Mouse (Mus musculus): ENCODE results near the gene Ston2.
"Not testable (repeated sequence)": the region's sequence is repeated elsewhere in the genome, so short reads cannot be mapped to it uniquely, and the experiment has no call there.

The Ston2 gene

DNA sequence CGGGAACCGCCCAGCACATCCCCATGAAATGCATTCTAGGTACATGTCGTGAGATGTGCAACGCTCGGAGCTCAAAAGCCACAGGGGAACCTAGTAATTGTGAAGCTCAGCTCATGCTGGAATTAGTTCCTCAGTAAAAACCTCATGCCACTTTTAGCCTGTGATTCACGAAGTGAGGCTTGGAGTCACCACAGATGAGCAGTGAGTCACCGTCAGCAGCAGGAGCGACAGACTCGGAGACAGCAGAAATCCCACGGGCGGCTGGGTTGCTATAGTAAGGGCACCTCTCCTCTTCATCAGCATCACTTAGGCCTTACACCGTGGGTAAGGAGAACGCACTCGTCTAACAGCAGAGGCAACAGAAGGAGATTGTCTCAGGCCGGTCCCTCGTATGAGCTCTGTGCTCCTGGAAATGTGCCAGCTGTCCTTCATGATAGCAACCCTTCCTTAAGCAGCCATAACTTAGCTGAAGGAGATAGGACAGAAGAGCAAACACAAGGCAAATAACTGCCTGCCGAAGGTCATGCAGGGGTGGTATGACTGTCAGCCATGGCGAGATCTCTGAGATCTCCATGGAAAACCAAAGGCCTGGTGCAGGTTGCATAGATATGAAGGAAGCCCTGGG, 39.8 kb downstream of the Ston2 start:
- no peak for DNase-seq

GRCm38 (mm10) chr12:91746839-91747238, 41.3 kb downstream of the Ston2 start:
- DNase-seq: not testable (repeated sequence)

- peak; percentile 53 for DNase-seq
Measured at GRCm38 (mm10) chr12:91745758-91746290, 42.4 kb downstream of the Ston2 start.

DNA sequence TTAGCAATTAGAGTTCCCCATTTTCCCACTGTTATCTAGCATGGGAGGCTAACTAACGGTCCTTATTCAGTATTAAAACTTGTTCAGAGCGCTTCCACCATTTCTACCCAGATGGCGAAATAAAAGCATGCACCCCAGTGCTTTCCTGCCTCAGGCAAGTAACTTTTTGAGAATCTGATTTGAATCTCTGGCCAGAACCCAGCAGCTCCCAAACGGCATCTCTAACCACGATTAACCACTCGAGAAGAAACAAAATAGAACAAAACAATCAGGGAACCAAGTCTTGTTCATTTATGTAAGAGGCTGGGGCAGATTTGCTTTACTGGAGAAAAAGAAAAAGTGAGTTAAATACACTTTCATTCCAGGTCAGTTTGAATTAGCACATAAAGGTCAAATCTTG, 44.1 kb downstream of the Ston2 start:
- DNase-seq: no peak

DNA sequence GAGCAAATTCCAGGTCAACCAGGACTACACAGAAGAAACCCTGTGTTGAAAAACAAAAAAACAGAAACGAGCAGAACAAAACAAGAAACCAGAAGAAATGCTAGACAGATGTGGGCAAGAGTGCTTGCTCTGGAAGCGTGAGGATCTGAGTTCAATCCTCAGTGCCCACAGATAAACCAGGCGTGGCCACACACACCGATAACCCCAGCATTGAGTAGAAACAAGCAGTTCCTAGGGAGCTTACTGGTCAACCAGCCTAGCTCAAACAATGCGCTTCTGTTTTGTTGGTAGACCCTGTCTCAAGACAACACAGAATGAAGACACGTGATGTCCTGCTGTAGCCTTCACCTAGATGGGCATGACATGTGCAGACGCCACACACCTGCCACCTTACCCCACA, 45.3 kb downstream of the Ston2 start:
- no peak for DNase-seq

GRCm38 (mm10) chr12:91738381-91738780, 49.8 kb downstream of the Ston2 start:
- no peak for DNase-seq

- no peak for DNase-seq
Measured at GRCm38 (mm10) chr12:91736221-91736980, 51.8 kb downstream of the Ston2 start.

DNA sequence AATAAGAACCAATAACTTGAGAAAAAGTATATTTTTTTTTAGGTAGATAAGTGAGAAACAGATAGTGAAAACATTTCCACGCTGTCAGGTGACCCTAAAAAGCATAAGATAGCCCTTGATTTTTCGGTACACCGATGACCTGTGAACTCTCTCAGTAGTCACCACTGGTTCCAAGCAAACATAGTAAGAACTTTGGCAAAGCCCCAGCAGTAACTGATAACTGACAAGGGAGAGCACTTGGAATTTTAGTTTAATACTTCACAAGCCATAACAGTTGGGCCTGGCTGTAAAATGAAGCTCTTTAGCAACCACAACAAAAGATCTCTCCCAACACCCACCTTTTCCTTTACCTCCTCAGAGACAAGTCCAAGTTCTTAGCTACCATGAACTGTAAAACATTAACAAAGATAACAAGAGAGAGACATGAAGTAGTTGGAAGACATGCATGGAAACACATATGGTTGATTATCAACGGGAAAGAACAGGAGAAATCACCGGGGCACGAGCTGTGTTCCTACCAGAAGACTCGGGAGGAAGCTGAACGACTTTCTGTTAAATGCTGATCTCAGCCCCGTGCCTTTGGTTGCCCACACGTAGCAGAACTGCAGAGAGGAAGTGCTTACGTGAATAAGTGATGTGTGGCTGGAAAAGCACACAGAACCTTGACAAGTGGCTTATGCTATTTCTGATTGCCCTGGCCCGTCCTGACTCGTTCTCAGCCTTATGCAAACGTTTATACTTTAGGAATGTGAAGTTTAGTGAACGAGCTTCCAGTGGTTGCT, 53.8 kb downstream of the Ston2 start:
- peak; percentile 55 for DNase-seq

GRCm38 (mm10) chr12:91732729-91733448, 55.3 kb downstream of the Ston2 start:
- no peak for DNase-seq

- no peak for DNase-seq
Measured at GRCm38 (mm10) chr12:91726202-91726601, 62.0 kb downstream of the Ston2 start.

DNA sequence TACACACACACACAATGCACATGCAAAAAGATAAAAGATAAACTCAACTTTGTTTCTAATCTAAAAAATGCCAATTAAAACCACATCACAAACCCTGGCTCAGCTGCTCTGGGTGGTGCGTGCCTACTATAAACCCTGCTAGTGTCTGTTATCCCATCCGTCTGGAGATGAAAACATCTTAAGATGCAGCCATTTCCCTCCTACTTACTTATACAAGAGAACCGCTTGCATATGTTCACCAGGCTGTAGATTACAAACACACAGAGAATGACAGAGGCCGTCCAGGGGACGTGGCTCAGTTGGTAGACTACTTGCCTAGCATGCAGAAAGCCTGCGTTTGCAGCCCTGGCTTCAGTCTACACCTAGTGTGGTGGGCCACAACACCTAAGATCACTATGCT, 64.3 kb downstream of the Ston2 start:
- no peak for DNase-seq

DNA sequence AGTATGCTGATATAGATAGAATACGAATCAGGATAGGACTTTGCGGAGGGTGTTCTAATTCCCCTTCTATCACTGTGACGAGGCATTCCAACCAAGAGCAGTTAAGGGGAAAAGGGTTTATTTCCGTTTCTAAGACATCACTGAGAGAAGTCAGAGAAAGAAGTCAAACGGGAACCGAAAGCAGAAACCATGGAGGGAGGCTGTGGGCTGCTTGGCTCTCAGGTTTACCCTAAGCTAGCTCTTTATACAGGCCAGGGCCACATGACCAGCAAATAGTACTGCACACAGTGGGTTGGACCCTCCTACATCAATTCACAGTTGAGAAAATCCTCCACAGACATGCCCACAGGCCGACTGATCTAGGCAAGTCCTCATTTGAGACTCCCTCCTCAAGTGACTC, 69.1 kb downstream of the Ston2 start:
- no peak for DNase-seq

GRCm38 (mm10) chr12:91715686-91716085, 72.5 kb downstream of the Ston2 start:
- DNase-seq: no peak

DNA sequence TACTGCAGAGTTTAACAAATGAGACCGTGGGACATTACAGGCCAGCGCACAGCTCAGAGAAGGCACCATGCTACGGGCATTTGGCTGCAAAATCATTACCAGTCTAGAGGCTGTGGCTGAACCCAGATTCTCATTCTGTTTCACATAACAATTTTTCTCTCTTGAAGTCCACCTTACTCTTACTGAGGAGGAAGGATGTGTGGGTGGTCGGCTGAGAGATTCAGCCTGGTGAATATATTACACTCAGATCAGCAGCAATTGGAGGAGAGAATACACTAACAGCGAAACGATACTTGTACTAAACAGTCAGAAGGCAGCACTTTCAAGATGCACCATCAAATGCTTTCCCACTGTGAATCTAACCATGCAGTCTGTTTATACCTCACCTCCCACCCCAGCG, 74.8 kb downstream of the Ston2 start:
- DNase-seq: no peak

DNA sequence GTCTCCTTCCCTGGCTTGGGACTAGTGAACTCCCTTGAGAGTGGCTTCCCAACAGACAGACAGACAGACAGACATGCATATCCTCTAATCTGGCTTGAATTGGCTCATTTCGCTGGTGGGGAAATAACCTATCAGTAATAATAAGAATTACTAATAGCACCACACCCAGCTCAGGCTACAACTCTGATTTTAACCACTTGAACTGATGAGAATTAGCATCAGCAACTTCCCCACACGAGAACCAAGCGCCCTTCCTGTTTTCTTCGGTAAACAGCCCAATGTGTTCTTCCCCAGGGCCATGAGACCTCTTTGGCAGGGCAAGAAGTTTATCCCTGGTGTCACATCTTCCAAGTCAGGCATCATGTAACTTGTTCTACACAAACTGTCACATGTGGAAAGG, 76.5 kb downstream of the Ston2 start:
- DNase-seq: no peak

GRCm38 (mm10) chr12:91710876-91711275, 77.3 kb downstream of the Ston2 start:
- DNase-seq: no peak

DNA sequence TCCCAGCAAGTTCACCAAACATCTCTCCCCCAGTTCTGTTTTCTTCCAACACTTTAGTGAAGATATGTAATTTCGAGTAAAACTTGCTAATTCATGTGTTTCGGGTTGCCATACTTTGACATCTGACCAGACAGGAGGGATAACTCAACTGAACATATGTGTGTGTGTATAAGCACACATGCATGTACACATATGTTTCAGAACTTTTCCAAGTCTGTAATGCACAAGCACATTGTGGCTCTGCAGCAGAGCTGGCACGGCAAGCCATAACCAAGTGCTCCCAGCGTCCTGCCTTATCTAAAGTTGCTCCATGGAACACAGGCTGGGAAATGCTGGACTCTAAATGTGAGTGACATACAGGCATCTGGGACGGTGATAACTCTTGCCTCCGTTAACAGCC, 78.6 kb downstream of the Ston2 start:
- DNase-seq: no peak

DNA sequence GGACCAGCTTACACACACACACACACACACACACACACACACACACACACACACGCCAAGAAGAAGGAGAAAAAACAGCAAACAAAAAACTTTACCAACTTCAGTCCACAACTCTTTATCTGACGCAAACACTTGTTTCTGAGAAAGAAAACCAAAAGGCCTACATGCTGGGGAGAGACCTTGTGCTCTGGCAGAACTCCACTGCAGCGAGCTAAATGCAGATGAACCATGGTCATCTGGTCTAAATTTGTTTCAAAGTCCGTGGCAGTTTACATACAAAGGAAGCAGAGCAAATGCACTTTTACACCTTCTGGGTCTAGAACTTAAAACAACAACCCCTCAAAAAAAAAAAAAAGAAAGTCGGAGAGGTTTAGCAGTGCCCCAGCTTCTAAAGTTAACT, 79.0 kb downstream of the Ston2 start:
- DNase-seq: no peak

DNA sequence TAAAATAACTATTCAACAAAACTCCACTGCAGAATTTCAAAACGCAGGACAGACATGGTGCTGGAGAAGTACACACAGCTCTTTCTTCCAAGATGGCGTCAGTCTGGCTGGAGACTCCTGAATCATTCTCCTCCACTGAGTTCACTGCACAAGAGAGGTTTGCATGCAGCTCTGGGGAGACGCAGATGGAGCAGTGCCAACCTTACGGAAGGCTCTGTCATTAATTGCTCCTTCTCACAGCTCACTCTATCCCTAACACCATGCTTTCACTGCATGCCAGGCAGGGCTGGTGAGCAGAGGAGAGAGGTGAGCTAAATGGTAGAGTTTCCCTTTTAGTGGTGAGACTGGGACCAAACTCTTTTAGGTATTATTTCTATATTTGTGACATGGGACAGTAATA, 80.4 kb downstream of the Ston2 start:
- no peak for DNase-seq

GRCm38 (mm10) chr12:91703533-91703932, 84.7 kb downstream of the Ston2 start:
- DNase-seq: no peak

GRCm38 (mm10) chr12:91702829-91703228, 85.4 kb downstream of the Ston2 start:
- DNase-seq: no peak

- DNase-seq: no peak
Measured at GRCm38 (mm10) chr12:91699451-91700141, 88.6 kb downstream of the Ston2 start.

Data from thymus, postnatal 14 days (tissue).